Mouse (Mus musculus): ENCODE data around the gene Ccdc146. TPM values are rescaled to one million over a fixed set of nuclear protein-coding genes. Genes with fewer than 3 reads are reported as not detected.

Ccdc146 gene
- polyA plus RNA-seq, 1 experiment from 2014 or later = not detected

DNA sequence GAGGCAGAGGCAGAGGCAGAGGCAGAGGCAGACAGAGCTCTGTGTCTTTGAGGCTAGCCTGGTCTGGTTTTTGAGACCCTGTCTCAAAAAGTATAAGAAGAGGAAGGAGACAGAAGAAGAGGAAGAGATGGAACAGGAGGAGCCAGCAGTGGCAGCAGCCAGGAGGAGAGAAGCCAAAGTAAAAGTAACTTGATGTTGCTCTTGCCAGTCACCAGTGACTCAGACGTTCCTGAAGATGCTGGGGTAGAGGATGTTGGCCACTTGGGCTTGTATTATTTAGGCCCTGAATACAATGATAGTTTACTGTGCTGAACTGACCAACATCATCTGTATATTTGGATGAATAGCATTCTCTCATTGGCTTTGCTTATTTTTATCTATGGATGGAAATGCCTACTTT, 95.9 kb downstream of the Ccdc146 start:
- no peak overlapping the region for H3K4me2 ChIP-seq
- H3K27me3 ChIP-seq = no peaks in the 10 kb centered on the region
- H3K4me1 ChIP-seq (replicated peaks) = peaks cover 8% of the 10 kb centered on the region; the same call in 1 of the 2 replicates
- DNase-seq (no peak), ATAC-seq (ENCODE audit: low read depth) (no peak)
- H3K27ac ChIP-seq = no peak overlapping the region
- no peaks in the 10 kb centered on the region for H3K36me3 ChIP-seq
- WGBS (ENCODE audit: insufficient replicate concordance) = 41% methylated on average over 1 of the region's 1 CpGs
- H3K9me3 ChIP-seq (replicated peaks) = no peaks in the 10 kb centered on the region
- no peak overlapping the region for H3K4me3 ChIP-seq (replicated peaks)
- H3K9ac ChIP-seq = no peak overlapping the region

DNA sequence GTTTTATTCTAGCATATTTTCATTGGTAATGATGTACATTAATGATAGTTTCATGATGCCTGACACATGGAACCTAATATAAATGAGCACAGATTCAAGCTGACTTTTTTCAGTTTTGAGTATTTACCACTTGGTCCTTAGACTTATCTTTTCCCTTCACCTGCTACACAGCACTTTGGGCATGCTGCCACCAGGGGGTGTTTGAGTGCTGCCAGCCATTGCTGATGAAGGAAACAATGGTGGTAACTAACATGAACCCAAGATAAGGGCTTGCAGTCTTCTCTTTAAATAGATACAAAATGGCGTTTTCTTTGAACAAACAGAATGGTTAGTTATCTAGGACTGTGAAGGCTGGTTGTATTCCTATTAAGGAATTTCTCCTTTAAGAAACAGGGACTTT, 98.0 kb downstream of the Ccdc146 start:
- no peaks in the 10 kb centered on the region for H3K27me3 ChIP-seq
- H3K4me1 ChIP-seq (replicated peaks) = peaks cover 8% of the 10 kb centered on the region; the same call in 1 of the 2 replicates
- WGBS (ENCODE audit: insufficient replicate concordance) = 0% methylated on average over 1 of the region's 1 CpGs
- H3K9ac ChIP-seq = no peak overlapping the region
- no peak overlapping the region for H3K27ac ChIP-seq
- no peaks in the 10 kb centered on the region for H3K9me3 ChIP-seq (replicated peaks)
- H3K4me2 ChIP-seq = no peak overlapping the region
- no peak for ATAC-seq (ENCODE audit: low read depth)
- H3K36me3 ChIP-seq = no peaks in the 10 kb centered on the region
- DNase-seq = peak; percentile 51
- no peak overlapping the region for H3K4me3 ChIP-seq (replicated peaks)

- Histone ChIP-seq H3K4me1 (replicated peaks) (no peaks in the 10 kb centered on the region), H3K4me2 (no peak overlapping the region), H3K27ac (no peak overlapping the region), H3K9me3 (replicated peaks) (no peaks in the 10 kb centered on the region), H3K27me3 (no peaks in the 10 kb centered on the region), H3K9ac (no peak overlapping the region), H3K36me3 (no peaks in the 10 kb centered on the region), H3K4me3 (replicated peaks) (no peak overlapping the region)
- DNase-seq = no peak
- WGBS (ENCODE audit: insufficient replicate concordance) = 60% methylated on average over 2 of the region's 2 CpGs
- no peak for ATAC-seq (ENCODE audit: low read depth)
Measured at GRCm38 (mm10) chr5:21320138-21320537, 104.3 kb downstream of the Ccdc146 start.

- Histone ChIP-seq H3K4me2 (no peak overlapping the region), H3K27me3 (no peaks in the 10 kb centered on the region), H3K9ac (no peak overlapping the region), H3K4me3 (replicated peaks) (no peak overlapping the region), H3K27ac (no peak overlapping the region), H3K9me3 (replicated peaks) (no peaks in the 10 kb centered on the region), H3K36me3 (no peaks in the 10 kb centered on the region), H3K4me1 (replicated peaks) (no peaks in the 10 kb centered on the region)
- ATAC-seq (ENCODE audit: low read depth) (no peak), DNase-seq (no peak)
- WGBS (ENCODE audit: insufficient replicate concordance) = 58% methylated on average over 3 of the region's 3 CpGs
Measured at GRCm38 (mm10) chr5:21314696-21315095, 109.8 kb downstream of the Ccdc146 start.

GRCm38 (mm10) chr5:21307165-21307564, 117.3 kb downstream of the Ccdc146 start:
- no peak for ATAC-seq (ENCODE audit: low read depth)
- Histone ChIP-seq H3K36me3 (no peaks in the 10 kb centered on the region), H3K9ac (no peak overlapping the region), H3K4me2 (no peak overlapping the region), H3K27ac (no peak overlapping the region), H3K4me1 (replicated peaks) (no peaks in the 10 kb centered on the region), H3K4me3 (replicated peaks) (no peak overlapping the region), H3K27me3 (no peaks in the 10 kb centered on the region), H3K9me3 (replicated peaks) (no peaks in the 10 kb centered on the region)
- WGBS (ENCODE audit: insufficient replicate concordance) = 65% methylated on average over 5 of the region's 5 CpGs
- no peak for DNase-seq

DNA sequence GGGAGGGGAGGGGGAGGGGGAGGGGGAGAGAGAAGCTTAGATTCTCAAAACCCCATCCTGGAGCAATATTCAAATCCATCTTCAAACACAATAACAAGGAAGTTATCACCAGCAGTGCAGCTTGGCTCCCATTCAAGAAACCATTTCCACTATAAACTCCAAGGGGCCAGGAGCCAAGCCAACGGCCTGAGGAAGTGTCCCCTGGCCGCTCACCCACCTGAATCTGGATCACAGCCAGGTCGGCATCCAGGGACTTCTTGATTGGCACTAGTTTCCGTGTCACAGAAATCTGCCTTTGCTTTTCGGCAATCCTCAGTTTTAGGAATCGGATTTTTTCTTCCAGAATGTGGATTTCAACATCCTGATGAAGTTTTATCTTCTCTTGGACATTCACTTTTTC, 123.5 kb downstream of the Ccdc146 start:
- ATAC-seq (ENCODE audit: low read depth) (no peak), DNase-seq (no peak)

GRCm38 (mm10) chr5:21300058-21300457, 124.4 kb downstream of the Ccdc146 start:
- ATAC-seq (ENCODE audit: low read depth) (no peak), DNase-seq (no peak)
- Histone ChIP-seq H3K4me3 (replicated peaks) (no peak overlapping the region), H3K27me3 (no peaks in the 10 kb centered on the region), H3K9ac (no peak overlapping the region), H3K9me3 (replicated peaks) (no peaks in the 10 kb centered on the region), H3K4me1 (replicated peaks) (no peaks in the 10 kb centered on the region), H3K27ac (no peak overlapping the region), H3K4me2 (no peak overlapping the region), H3K36me3 (no peaks in the 10 kb centered on the region)
- 64% methylated on average over 3 of the region's 3 CpGs for WGBS (ENCODE audit: insufficient replicate concordance)

More for the DNA sequence above, 123.5 kb downstream of the Ccdc146 start:
- H3K36me3 ChIP-seq = no peaks in the 10 kb centered on the region
- no peaks in the 10 kb centered on the region for H3K9me3 ChIP-seq (replicated peaks)
- H3K9ac ChIP-seq = no peak overlapping the region
- WGBS (ENCODE audit: insufficient replicate concordance) = 62% methylated on average over 6 of the region's 6 CpGs
- H3K4me3 ChIP-seq (replicated peaks) = no peak overlapping the region
- H3K4me1 ChIP-seq (replicated peaks) = no peaks in the 10 kb centered on the region
- no peak overlapping the region for H3K4me2 ChIP-seq
- H3K27me3 ChIP-seq = no peaks in the 10 kb centered on the region
- H3K27ac ChIP-seq = no peak overlapping the region

GRCm38 (mm10) chr5:21299076-21299755, 125.3 kb downstream of the Ccdc146 start:
- ATAC-seq (ENCODE audit: low read depth) = no peak
- H3K4me2 ChIP-seq = no peak overlapping the region
- no peaks in the 10 kb centered on the region for H3K4me1 ChIP-seq (replicated peaks)
- DNase-seq = no peak
- H3K4me3 ChIP-seq (replicated peaks) = no peak overlapping the region
- no peaks in the 10 kb centered on the region for H3K27me3 ChIP-seq
- no peaks in the 10 kb centered on the region for H3K36me3 ChIP-seq
- no peak overlapping the region for H3K9ac ChIP-seq
- WGBS (ENCODE audit: insufficient replicate concordance) = 70% methylated on average over 21 of the region's 21 CpGs
- H3K27ac ChIP-seq = no peak overlapping the region
- no peaks in the 10 kb centered on the region for H3K9me3 ChIP-seq (replicated peaks)

DNA sequence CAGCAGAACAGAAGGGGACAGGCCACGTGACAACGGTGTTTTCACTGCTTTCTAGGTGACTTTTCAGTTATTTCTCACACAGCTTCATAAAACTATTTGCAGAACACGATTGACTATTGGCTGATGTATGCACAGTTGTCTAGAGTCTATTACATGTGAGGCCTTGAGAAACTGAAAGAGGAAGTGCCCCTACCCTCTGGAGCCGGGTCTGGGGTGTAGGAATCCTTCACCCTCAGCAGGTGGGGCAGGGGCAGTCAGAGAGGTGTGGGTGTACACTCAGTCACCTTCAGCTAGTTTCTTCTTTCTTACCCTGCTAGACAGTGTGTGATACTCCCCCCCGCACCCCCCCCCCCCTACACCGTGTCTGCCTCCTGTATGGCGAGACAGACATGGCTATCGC, 128.8 kb downstream of the Ccdc146 start:
- ATAC-seq (ENCODE audit: low read depth) (no peak), DNase-seq (no peak)
- H3K4me2 ChIP-seq = no peak overlapping the region
- no peaks in the 10 kb centered on the region for H3K36me3 ChIP-seq
- WGBS (ENCODE audit: insufficient replicate concordance) = 70% methylated on average over 8 of the region's 8 CpGs
- H3K27ac ChIP-seq = no peak overlapping the region
- H3K9ac ChIP-seq = no peak overlapping the region
- no peaks in the 10 kb centered on the region for H3K4me1 ChIP-seq (replicated peaks)
- H3K27me3 ChIP-seq = no peaks in the 10 kb centered on the region
- no peaks in the 10 kb centered on the region for H3K9me3 ChIP-seq (replicated peaks)
- H3K4me3 ChIP-seq (replicated peaks) = no peak overlapping the region

DNA sequence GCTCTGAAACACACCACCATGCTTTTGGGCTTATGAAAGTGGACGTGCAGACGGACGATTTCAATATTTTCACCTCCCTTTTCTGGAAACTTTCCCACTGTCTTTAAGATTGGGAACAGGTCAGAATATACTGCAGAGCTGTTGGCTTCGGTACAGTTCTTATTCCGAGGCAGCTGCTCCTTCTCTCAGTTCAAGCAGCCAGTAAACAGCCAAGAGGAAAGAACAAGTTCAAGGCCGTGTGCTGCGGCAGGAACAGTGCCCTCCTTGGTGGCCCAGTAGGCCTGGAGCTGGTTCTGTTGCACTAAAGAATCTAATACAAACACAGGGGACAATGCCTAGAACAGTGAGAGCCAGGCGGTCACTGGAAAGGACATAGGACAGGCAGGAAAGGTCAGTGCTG, 133.9 kb downstream of the Ccdc146 start:
- Histone ChIP-seq H3K9ac (no peak overlapping the region), H3K27me3 (no peaks in the 10 kb centered on the region), H3K4me1 (replicated peaks) (0 out of 2 replicates have a peak, but pooled peaks cover 6% of the 10 kb centered on the region), H3K4me3 (replicated peaks) (no peak overlapping the region), H3K9me3 (replicated peaks) (no peaks in the 10 kb centered on the region), H3K4me2 (no peak overlapping the region), H3K27ac (no peak overlapping the region), H3K36me3 (no peaks in the 10 kb centered on the region)
- ATAC-seq (ENCODE audit: low read depth) (no peak), DNase-seq (no peak)
- WGBS (ENCODE audit: insufficient replicate concordance) = 71% methylated on average over 8 of the region's 8 CpGs

- DNase-seq = no peak
- WGBS (ENCODE audit: insufficient replicate concordance) = 49% methylated on average over 7 of the region's 7 CpGs
Measured at GRCm38 (mm10) chr5:21288658-21289435, 135.6 kb downstream of the Ccdc146 start.

More at GRCm38 (mm10) chr5:21288658-21289435, 135.6 kb downstream of the Ccdc146 start:
- Histone ChIP-seq H3K4me2 (no peak overlapping the region), H3K36me3 (no peaks in the 10 kb centered on the region), H3K27me3 (no peaks in the 10 kb centered on the region), H3K4me1 (replicated peaks) (0 out of 2 replicates have a peak, but pooled peaks cover 6% of the 10 kb centered on the region), H3K9me3 (replicated peaks) (no peaks in the 10 kb centered on the region), H3K9ac (no peak overlapping the region), H3K27ac (no peak overlapping the region; the same call in 1 of the 2 replicates), H3K4me3 (replicated peaks) (no peak overlapping the region)
- no peak for ATAC-seq (ENCODE audit: low read depth)

Measured in liver, embryonic 13.5 days (tissue).